Comparison of ENCODE assay signal across 8 mouse cellular contexts in the genomic region with DNA sequence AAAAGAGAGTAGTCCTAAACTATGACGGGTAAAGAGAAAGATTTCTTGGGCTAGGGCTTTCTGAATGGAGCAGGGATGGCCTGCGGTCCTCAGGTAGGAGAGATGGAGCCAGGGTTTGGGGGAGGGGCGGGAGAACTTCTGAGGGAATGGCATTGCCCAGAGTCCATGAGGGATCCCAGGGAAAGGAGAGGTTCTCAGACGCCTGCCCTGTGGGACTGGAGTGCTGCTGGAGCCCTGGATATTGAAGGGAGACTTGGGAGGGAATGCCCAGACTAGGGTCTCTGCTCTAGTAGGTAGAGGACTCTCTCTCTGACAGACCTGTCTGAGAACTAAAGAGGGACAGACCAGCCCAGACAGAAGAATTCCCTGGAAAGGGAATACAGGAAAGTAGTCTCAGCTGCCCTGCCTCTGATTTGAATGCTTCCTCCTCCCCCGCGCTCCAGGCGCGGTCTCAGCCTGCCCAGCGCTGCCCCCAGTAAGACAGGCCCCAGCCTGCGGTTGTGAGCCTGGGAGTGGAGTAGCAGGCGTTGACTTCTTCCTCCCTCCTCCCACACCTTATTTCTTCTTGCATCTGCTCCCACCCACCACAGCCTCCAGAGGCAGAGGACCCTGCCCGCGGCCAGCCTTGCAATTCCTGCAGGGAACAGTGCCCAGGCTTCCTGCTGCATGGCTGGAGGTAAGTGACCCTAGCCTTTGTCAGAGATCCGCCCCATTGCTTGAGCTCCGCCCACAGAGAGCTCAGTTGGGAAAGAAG. TPM values are rescaled to one million over a fixed set of nuclear protein-coding genes. Genes with fewer than 3 reads are reported as not detected.
DNase-seq lines count a peak whose midpoint lies in the region; ATAC-seq lines count a peak whose summit lies in the region.

No protein-coding gene starts in this region.

- no peak overlapping the region for H3K9ac ChIP-seq in intestine, embryonic 14.5 days (ENCODE audit: low read length)
- no peak overlapping the region for H3K9ac ChIP-seq in liver, embryonic 15.5 days

- peaks cover 4% of the 10 kb centered on the region; the same call in 1 of the 2 replicates for H3K36me3 ChIP-seq in intestine, embryonic 14.5 days (ENCODE audit: control insufficient read depth, insufficient read depth, low read length)
- no peaks in the 10 kb centered on the region for H3K36me3 ChIP-seq in liver, embryonic 15.5 days (replicated peaks)

- H3K4me3 ChIP-seq in intestine, embryonic 14.5 days (ENCODE audit: low read depth, low read length): peak overlapping the region; percentile 43
- H3K4me3 ChIP-seq in liver, embryonic 15.5 days (replicated peaks): peak overlapping the region; percentile 55

- H3K9me3 ChIP-seq in intestine, embryonic 14.5 days (ENCODE audit: control insufficient read depth, low read length): no peaks in the 10 kb centered on the region
- no peaks in the 10 kb centered on the region for H3K9me3 ChIP-seq in liver, embryonic 15.5 days (replicated peaks)

- 31% methylated on average over 12 of the region's 15 CpGs for WGBS in intestine, embryonic 14.5 days
- 28% methylated on average over 15 of the region's 15 CpGs for WGBS in liver, embryonic 15.5 days (ENCODE audit: insufficient replicate concordance)

- no peak overlapping the region for H3K27ac ChIP-seq in intestine, embryonic 14.5 days (ENCODE audit: low read depth)
- H3K27ac ChIP-seq in liver, embryonic 15.5 days (replicated peaks): no peak overlapping the region

- H3K4me2 ChIP-seq in intestine, embryonic 14.5 days (ENCODE audit: low read length): peak overlapping the region; percentile 49
- peak overlapping the region; percentile 61 for H3K4me2 ChIP-seq in liver, embryonic 15.5 days

- H3K27me3 ChIP-seq in intestine, embryonic 14.5 days (replicated peaks; ENCODE audit: control insufficient read depth, insufficient read depth, low read length): no peaks in the 10 kb centered on the region
- H3K27me3 ChIP-seq in liver, embryonic 15.5 days: no peaks in the 10 kb centered on the region

- H3K4me1 ChIP-seq in intestine, embryonic 14.5 days (replicated peaks; ENCODE audit: control insufficient read depth, insufficient read depth, low read length): peaks cover 5% of the 10 kb centered on the region; the same call in 1 of the 2 replicates
- no peaks in the 10 kb centered on the region; the same call in 1 of the 2 replicates for H3K4me1 ChIP-seq in liver, embryonic 15.5 days (replicated peaks)

- peak; percentile 77 for ATAC-seq in intestine, embryonic 14.5 days (replicated peaks; ENCODE audit: low FRiP score, low TSS enrichment, low read depth)
- 0 out of 2 replicates have a peak, but pooled peaks have one; percentile 17 for ATAC-seq in liver, embryonic 15.5 days (ENCODE audit: insufficient read depth)

- DNase-seq in ovary, adult 18-20 months (ENCODE audit: low spot score): peak; percentile 29
- no peak for DNase-seq in ovary, postnatal 14 days (ENCODE audit: low spot score)
- DNase-seq in gastrocnemius, postnatal 10 days: peak; percentile 19
- DNase-seq in intestine, embryonic 14.5 days (ENCODE audit: low spot score): peak; percentile 69
- DNase-seq in retina, postnatal 1 day: peak; percentile 53
- no peak for DNase-seq in left cerebral cortex, adult 11 months (ENCODE audit: low spot score)
- no peak for DNase-seq in layer of hippocampus, adult 18-20 months (ENCODE audit: low spot score in 2 of 2)

RNA-seq across cellular contexts. Expression of gene Prickle3, which starts 1.1 kb away (rescaled TPM):
- 10 to 100 TPM in 1 of 2 experiments, 1 to 10 TPM in 1; 8.7 to 11.1 TPM for total RNA-seq in gastrocnemius, postnatal 10 days (2021)
- polyA plus RNA-seq in intestine, embryonic 14.5 days (2014; fragmentation: Nextera tagmentation; extraction: Ambion mirVana): 6.5 and 8.2 TPM in 2 replicates
- 1.1 and 1.5 TPM in 2 replicates for polyA plus RNA-seq in liver, embryonic 15.5 days (2015; fragmentation: Nextera tagmentation; extraction: Ambion mirVana)
- total RNA-seq in layer of hippocampus, adult 18-20 months (2021): 1 to 10 TPM; 1.5 TPM

RNA-seq across cellular contexts. Expression of gene Plp2, which starts 13.0 kb away (rescaled TPM):
- total RNA-seq in gastrocnemius, postnatal 10 days (2021): 10 to 100 TPM; 54.2 to 55.4 TPM
- polyA plus RNA-seq in intestine, embryonic 14.5 days (2014; fragmentation: Nextera tagmentation; extraction: Ambion mirVana): 238 TPM in 2 replicates
- 27.5 and 28.8 TPM in 2 replicates for polyA plus RNA-seq in liver, embryonic 15.5 days (2015; fragmentation: Nextera tagmentation; extraction: Ambion mirVana)
- 1 to 10 TPM; 3.9 to 5.1 TPM for total RNA-seq in layer of hippocampus, adult 18-20 months (2021)

RNA-seq across cellular contexts. Expression of gene Syp, which starts 19.9 kb away (rescaled TPM):
- 1 to 10 TPM; 2.4 TPM for total RNA-seq in gastrocnemius, postnatal 10 days (2021)
- polyA plus RNA-seq in intestine, embryonic 14.5 days (2014; fragmentation: Nextera tagmentation; extraction: Ambion mirVana): 3.1 and 3.9 TPM in 2 replicates
- 0.33 and 0.36 TPM in 2 replicates for polyA plus RNA-seq in liver, embryonic 15.5 days (2015; fragmentation: Nextera tagmentation; extraction: Ambion mirVana)
- 1,000 to 10,000 TPM; 1,783 to 1,871 TPM for total RNA-seq in layer of hippocampus, adult 18-20 months (2021)

RNA-seq across cellular contexts. Expression of gene Magix, which starts 22.8 kb away (rescaled TPM):
- total RNA-seq in gastrocnemius, postnatal 10 days (2021): 1 to 10 TPM; 2.8 to 3.3 TPM
- polyA plus RNA-seq in intestine, embryonic 14.5 days (2014; fragmentation: Nextera tagmentation; extraction: Ambion mirVana): 0.39 and 0.57 TPM in 2 replicates
- 0.09 and 0.12 TPM in 2 replicates for polyA plus RNA-seq in liver, embryonic 15.5 days (2015; fragmentation: Nextera tagmentation; extraction: Ambion mirVana)
- total RNA-seq in layer of hippocampus, adult 18-20 months (2021): under 1 TPM in 1 of 2 experiments, not detected in 1; 0.41 TPM

RNA-seq across cellular contexts. Expression of gene Gpkow, which starts 38.7 kb away (rescaled TPM):
- 10 to 100 TPM; 19.6 to 19.8 TPM for total RNA-seq in gastrocnemius, postnatal 10 days (2021)
- 33.6 and 38.0 TPM in 2 replicates for polyA plus RNA-seq in intestine, embryonic 14.5 days (2014; fragmentation: Nextera tagmentation; extraction: Ambion mirVana)
- 13.3 and 14.1 TPM in 2 replicates for polyA plus RNA-seq in liver, embryonic 15.5 days (2015; fragmentation: Nextera tagmentation; extraction: Ambion mirVana)
- total RNA-seq in layer of hippocampus, adult 18-20 months (2021): 10 to 100 TPM; 36.5 to 37.4 TPM

Comparison
In these comparisons a context has a peak if more than half of its experiments do, and no peak if none do; other contexts are left out.
1. DNase-seq: peak in ovary, adult 18-20 months (single experiment), gastrocnemius, postnatal 10 days (single experiment), intestine, embryonic 14.5 days (single experiment) and retina, postnatal 1 day (single experiment); none in ovary, postnatal 14 days (single experiment), left cerebral cortex, adult 11 months (single experiment) and layer of hippocampus, adult 18-20 months (0 of 2).
2. RNA of gene Plp2, which starts 13.0 kb away (total RNA-seq): 54.2 to 55.4 TPM in gastrocnemius, postnatal 10 days; 3.9 to 5.1 TPM in layer of hippocampus, adult 18-20 months; every median in the first group is over 4 times any median in the second.
3. RNA of gene Syp, which starts 19.9 kb away (total RNA-seq): 1,783 to 1,871 TPM in layer of hippocampus, adult 18-20 months; 2.4 TPM in gastrocnemius, postnatal 10 days; every median in the first group is over 100 times any median in the second.